Mouse (Mus musculus): ENCODE measurements around the gene Slc39a1. TPM values are rescaled to one million over a fixed set of nuclear protein-coding genes. Genes with fewer than 3 reads are reported as not detected.

Slc39a1 gene
- polyA plus RNA-seq, 1 experiment from 2014 or later = 152 TPM

GRCm38 (mm10) chr3:90211475-90212398 lies 36.2 kb upstream of the Slc39a1 start:
- H3K4me2 ChIP-seq (replicated peaks; ENCODE audit: low read depth, low read length) = peak overlapping the region; percentile 57; the same call in 1 of the 2 replicates
- H3K27ac ChIP-seq (ENCODE audit: low read length) = no peak overlapping the region
- DNase-seq (ENCODE audit: low spot score) (no peak), ATAC-seq (no peak)
- H3K27me3 ChIP-seq (replicated peaks; ENCODE audit: insufficient read depth, low read length) = no peaks in the 10 kb centered on the region
- no peaks in the 10 kb centered on the region for H3K9me3 ChIP-seq (ENCODE audit: low read length)
- H3K4me3 ChIP-seq (ENCODE audit: low read depth, low read length) = no peak overlapping the region
- TF ChIP-seq EP300 (IDR thresholded peaks at IDR 0.05) = no peak
- no peak for TF ChIP-seq CTCF (IDR thresholded peaks at IDR 0.05)
- peaks cover 16% of the 10 kb centered on the region; the same call in 1 of the 2 replicates for H3K36me3 ChIP-seq (ENCODE audit: insufficient read depth, low read length)
- peaks cover 8% of the 10 kb centered on the region; the same call in 1 of the 2 replicates for H3K4me1 ChIP-seq (ENCODE audit: insufficient read depth, low read depth, low read length)
- H3K9ac ChIP-seq (replicated peaks; ENCODE audit: low read depth) = no peak overlapping the region
- whole genome bisulfite sequencing = 57% methylated on average over 13 of the region's 13 CpGs

- ATAC-seq (no peak), DNase-seq (ENCODE audit: low spot score) (no peak)
- Histone ChIP-seq H3K9ac (replicated peaks; ENCODE audit: low read depth) (peak overlapping the region; percentile 98), H3K36me3 (ENCODE audit: insufficient read depth, low read length) (peaks cover 16% of the 10 kb centered on the region; the same call in 1 of the 2 replicates), H3K4me3 (ENCODE audit: low read depth, low read length) (peak overlapping the region; percentile 87), H3K27ac (ENCODE audit: low read length) (no peak overlapping the region), H3K27me3 (replicated peaks; ENCODE audit: insufficient read depth, low read length) (no peaks in the 10 kb centered on the region), H3K9me3 (ENCODE audit: low read length) (no peaks in the 10 kb centered on the region), H3K4me2 (replicated peaks; ENCODE audit: low read depth, low read length) (peak overlapping the region; percentile 57), H3K4me1 (ENCODE audit: insufficient read depth, low read depth, low read length) (peaks cover 8% of the 10 kb centered on the region; the same call in 1 of the 2 replicates)
- 5% methylated on average over 5 of the region's 5 CpGs for WGBS
- TF ChIP-seq EP300 (IDR thresholded peaks at IDR 0.05) = no peak
- TF ChIP-seq CTCF (IDR thresholded peaks at IDR 0.05) = no peak
Observed at GRCm38 (mm10) chr3:90212723-90213122, 35.2 kb upstream of the Slc39a1 start.

DNA sequence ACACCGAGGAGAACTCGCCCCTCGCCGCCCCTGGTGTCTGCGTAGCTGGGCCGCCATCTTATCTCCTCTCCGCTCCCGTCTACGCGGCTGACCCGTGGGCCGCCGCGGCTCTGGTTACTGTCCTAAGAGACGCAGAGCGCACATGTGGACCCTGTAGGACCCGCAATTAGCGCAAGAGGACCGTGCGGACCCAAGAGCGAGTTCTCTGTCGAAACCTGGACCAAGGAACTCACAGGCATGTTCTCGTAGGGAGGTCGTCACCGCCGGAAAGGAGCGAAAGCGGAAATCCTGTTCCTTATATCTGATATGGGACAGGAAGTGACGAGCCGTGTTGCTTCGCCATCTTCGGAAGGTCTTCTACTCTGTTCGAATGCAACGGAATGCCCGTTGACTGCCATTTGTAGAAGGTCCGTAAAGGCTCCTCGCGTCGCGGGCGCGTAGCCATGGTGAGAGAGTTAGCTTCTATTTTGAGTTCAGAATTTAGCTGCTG lies 34.5 kb upstream of the Slc39a1 start, which contains the start of the genes Rps27 and Rab13:
Rps27 (minus strand) TSS at position 275 of the 490 bp plus-strand sequence.
Rab13 (plus strand) TSS at position 319 of the 490 bp plus-strand sequence.
- TF ChIP-seq EP300 (IDR thresholded peaks at IDR 0.05) (no peak; the same call in 1 of the 2 replicates), CTCF (IDR thresholded peaks at IDR 0.05) (no peak)
- ATAC-seq (peak; percentile 95), DNase-seq (ENCODE audit: low spot score) (peak; percentile 99)
- Histone ChIP-seq H3K4me3 (ENCODE audit: low read depth, low read length) (peak within 1 kb of the TSS; percentile 87), H3K4me2 (replicated peaks; ENCODE audit: low read depth, low read length) (peak within 1 kb of the TSS; percentile 57), H3K9ac (replicated peaks; ENCODE audit: low read depth) (peak within 1 kb of the TSS; percentile 98), H3K36me3 (ENCODE audit: insufficient read depth, low read length) (peaks cover 12% of the 10 kb centered on the region; the same call in 1 of the 2 replicates), H3K9me3 (ENCODE audit: low read length) (no peaks in the 10 kb centered on the region), H3K27ac (ENCODE audit: low read length) (peak within 1 kb of the TSS; percentile 91), H3K27me3 (replicated peaks; ENCODE audit: insufficient read depth, low read length) (no peaks in the 10 kb centered on the region), H3K4me1 (ENCODE audit: insufficient read depth, low read depth, low read length) (peaks cover 8% of the 10 kb centered on the region; the same call in 1 of the 2 replicates)
- WGBS = under 1% methylated on average over 42 of the region's 42 CpGs

- no peak overlapping the region; the same call in 1 of the 2 replicates for H3K9ac ChIP-seq (replicated peaks; ENCODE audit: low read depth)
Observed at GRCm38 (mm10) chr3:90213956-90214684, 33.9 kb upstream of the Slc39a1 start.

GRCm38 (mm10) chr3:90215825-90216380 lies 32.1 kb upstream of the Slc39a1 start:
- no peak overlapping the region for H3K9ac ChIP-seq (replicated peaks; ENCODE audit: low read depth)
- H3K36me3 ChIP-seq (ENCODE audit: insufficient read depth, low read length) = 0 out of 2 replicates have a peak, but pooled peaks cover 5% of the 10 kb centered on the region
- H3K27me3 ChIP-seq (replicated peaks; ENCODE audit: insufficient read depth, low read length) = no peaks in the 10 kb centered on the region
- H3K4me1 ChIP-seq (ENCODE audit: insufficient read depth, low read depth, low read length) = peaks cover 8% of the 10 kb centered on the region; the same call in 1 of the 2 replicates
- no peak for ATAC-seq
- no peaks in the 10 kb centered on the region for H3K9me3 ChIP-seq (ENCODE audit: low read length)
- no peak for DNase-seq (ENCODE audit: low spot score)
- H3K4me2 ChIP-seq (replicated peaks; ENCODE audit: low read depth, low read length) = no peak overlapping the region
- no peak overlapping the region for H3K27ac ChIP-seq (ENCODE audit: low read length)
- TF ChIP-seq CTCF (IDR thresholded peaks at IDR 0.05) = peak; percentile 50
- TF ChIP-seq EP300 (IDR thresholded peaks at IDR 0.05) = no peak
- H3K4me3 ChIP-seq (ENCODE audit: low read depth, low read length) = no peak overlapping the region
- 35% methylated on average over 1 of the region's 1 CpGs for WGBS

More at GRCm38 (mm10) chr3:90213956-90214684, 33.9 kb upstream of the Slc39a1 start:
- peak overlapping the region; percentile 38 for H3K27ac ChIP-seq (ENCODE audit: low read length)
- peak overlapping the region; percentile 87 for H3K4me3 ChIP-seq (ENCODE audit: low read depth, low read length)
- peak; percentile 29; the same call in 1 of the 2 replicates for ATAC-seq
- H3K4me1 ChIP-seq (ENCODE audit: insufficient read depth, low read depth, low read length) = peaks cover 8% of the 10 kb centered on the region; the same call in 1 of the 2 replicates
- TF ChIP-seq EP300 (IDR thresholded peaks at IDR 0.05) = no peak
- no peak for TF ChIP-seq CTCF (IDR thresholded peaks at IDR 0.05)
- H3K36me3 ChIP-seq (ENCODE audit: insufficient read depth, low read length) = 0 out of 2 replicates have a peak, but pooled peaks cover 9% of the 10 kb centered on the region
- H3K4me2 ChIP-seq (replicated peaks; ENCODE audit: low read depth, low read length) = peak overlapping the region; percentile 57
- no peaks in the 10 kb centered on the region for H3K27me3 ChIP-seq (replicated peaks; ENCODE audit: insufficient read depth, low read length)
- H3K9me3 ChIP-seq (ENCODE audit: low read length) = no peaks in the 10 kb centered on the region
- DNase-seq (ENCODE audit: low spot score) = peak; percentile 35
- whole genome bisulfite sequencing = 12% methylated on average over 12 of the region's 12 CpGs
